ENCODE assay signal across 8 mouse cellular contexts in the genomic region with DNA sequence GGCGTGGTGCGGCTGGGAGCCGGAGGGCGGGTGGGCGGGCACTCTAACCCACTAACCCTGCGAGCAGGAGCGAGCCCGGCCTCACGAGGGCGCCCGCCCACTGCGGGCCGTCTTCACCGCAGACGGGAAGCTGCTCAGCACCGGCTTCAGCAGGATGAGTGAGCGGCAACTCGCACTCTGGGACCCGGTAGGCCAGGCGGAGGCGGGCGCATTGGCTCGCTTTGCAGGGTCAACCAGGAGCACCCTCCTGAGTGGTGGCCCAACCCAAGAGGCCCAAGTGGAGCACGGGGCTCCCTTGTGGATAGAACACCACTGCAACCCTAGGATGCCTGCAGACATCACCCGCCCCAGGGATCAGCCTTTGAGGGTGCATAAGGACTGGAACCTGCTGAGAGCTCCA. TPM values are rescaled to one million over a fixed set of nuclear protein-coding genes. Genes with fewer than 3 reads are reported as not detected.
DNase-seq lines count a peak whose midpoint lies in the region; ATAC-seq and TF ChIP-seq lines count a peak whose summit lies in the region.

No protein-coding gene starts in this region.

- peak overlapping the region; percentile 8; the same call in 1 of the 2 replicates for H3K4me3 ChIP-seq in midbrain, embryonic 10.5 days
- H3K4me3 ChIP-seq in midbrain, embryonic 16.5 days (ENCODE audit: low read depth, low read length), result no peak overlapping the region
- H3K4me3 ChIP-seq in intestine, postnatal 0 days (ENCODE audit: low read depth, low read length), result peak overlapping the region; percentile 17
- no peak overlapping the region for H3K4me3 ChIP-seq in limb, embryonic 15.5 days

- TF ChIP-seq CTCF in brain, embryonic 14.5 days (IDR thresholded peaks at IDR 0.05; ENCODE audit: borderline replicate concordance, extremely low read depth, insufficient read depth, insufficient read length), result peak; percentile 41; the same call in 1 of the 2 replicates
- peak; percentile 76 for TF ChIP-seq CTCF in intestine, postnatal 0 days (IDR thresholded peaks at IDR 0.05; ENCODE audit: low read depth)

- no peaks in the 10 kb centered on the region for H3K9me3 ChIP-seq in midbrain, embryonic 10.5 days (replicated peaks)
- H3K9me3 ChIP-seq in midbrain, embryonic 16.5 days (replicated peaks; ENCODE audit: control insufficient read depth, low read length, poor library complexity, severe bottlenecking), result no peaks in the 10 kb centered on the region
- H3K9me3 ChIP-seq in intestine, postnatal 0 days (ENCODE audit: control insufficient read depth), result no peaks in the 10 kb centered on the region
- no peaks in the 10 kb centered on the region for H3K9me3 ChIP-seq in limb, embryonic 15.5 days

- TF ChIP-seq POLR2A in brain, embryonic 14.5 days (IDR thresholded peaks at IDR 0.05; ENCODE audit: borderline replicate concordance, extremely low read depth, insufficient read depth, insufficient read length, poor library complexity, severe bottlenecking), result no peak

- H3K36me3 ChIP-seq in midbrain, embryonic 10.5 days, result peaks cover 19% of the 10 kb centered on the region
- peaks cover 16% of the 10 kb centered on the region for H3K36me3 ChIP-seq in midbrain, embryonic 16.5 days (ENCODE audit: control insufficient read depth, insufficient read depth, low read length)
- peaks cover 10% of the 10 kb centered on the region; the same call in 1 of the 2 replicates for H3K36me3 ChIP-seq in intestine, postnatal 0 days (ENCODE audit: control insufficient read depth, insufficient read depth)
- H3K36me3 ChIP-seq in limb, embryonic 15.5 days, result peaks cover 10% of the 10 kb centered on the region

- H3K4me1 ChIP-seq in midbrain, embryonic 10.5 days, result peaks cover 29% of the 10 kb centered on the region
- peaks cover 6% of the 10 kb centered on the region for H3K4me1 ChIP-seq in midbrain, embryonic 16.5 days (ENCODE audit: control insufficient read depth, insufficient read depth, low read length)
- H3K4me1 ChIP-seq in intestine, postnatal 0 days (replicated peaks; ENCODE audit: control insufficient read depth, insufficient read depth, low read length), result no peaks in the 10 kb centered on the region; the same call in 1 of the 2 replicates
- peaks cover 23% of the 10 kb centered on the region for H3K4me1 ChIP-seq in limb, embryonic 15.5 days

- H3K9ac ChIP-seq in midbrain, embryonic 16.5 days (ENCODE audit: low read depth, low read length), result no peak overlapping the region
- no peak overlapping the region for H3K9ac ChIP-seq in intestine, postnatal 0 days (ENCODE audit: low read depth, low read length)
- no peak overlapping the region for H3K9ac ChIP-seq in limb, embryonic 15.5 days

- no peak for ATAC-seq in midbrain, embryonic 16.5 days
- ATAC-seq in intestine, postnatal 0 days, result peak; percentile 54
- 0 out of 2 replicates have a peak, but pooled peaks have one; percentile 20 for ATAC-seq in limb, embryonic 15.5 days (ENCODE audit: insufficient number of reproducible peaks, low FRiP score, low TSS enrichment, low read depth)

- WGBS in midbrain, embryonic 10.5 days, result 3% methylated on average over 25 of the region's 25 CpGs
- WGBS in midbrain, embryonic 16.5 days, result 4% methylated on average over 14 of the region's 25 CpGs
- WGBS in intestine, postnatal 0 days, result 4% methylated on average over 25 of the region's 25 CpGs
- 4% methylated on average over 25 of the region's 25 CpGs for WGBS in limb, embryonic 15.5 days

- no peak overlapping the region for H3K4me2 ChIP-seq in midbrain, embryonic 16.5 days (ENCODE audit: low read length)
- H3K4me2 ChIP-seq in intestine, postnatal 0 days (replicated peaks; ENCODE audit: low read depth), result peak overlapping the region; percentile 56
- H3K4me2 ChIP-seq in limb, embryonic 15.5 days, result peak overlapping the region; percentile 24

- H3K27me3 ChIP-seq in midbrain, embryonic 10.5 days (ENCODE audit: low read depth, poor library complexity, severe bottlenecking), result peaks cover 83% of the 10 kb centered on the region
- peaks cover 31% of the 10 kb centered on the region for H3K27me3 ChIP-seq in midbrain, embryonic 16.5 days (ENCODE audit: control insufficient read depth, insufficient read depth, low read depth, low read length)
- peaks cover 46% of the 10 kb centered on the region for H3K27me3 ChIP-seq in intestine, postnatal 0 days (replicated peaks; ENCODE audit: control insufficient read depth, insufficient read depth, low read length)
- peaks cover 74% of the 10 kb centered on the region for H3K27me3 ChIP-seq in limb, embryonic 15.5 days

- peak; percentile 65 for DNase-seq in midbrain, embryonic 10.5 days (ENCODE audit: low spot score)
- peak; percentile 51 for DNase-seq in brain, embryonic 14.5 days (ENCODE audit: low read depth)
- DNase-seq in gastrocnemius, postnatal 25 days, result peak; percentile 73
- peak; percentile 71 to 78 for DNase-seq in natural killer cell, adult 2 months (ENCODE audit: low spot score in 2 of 2)
- peak; percentile 76 to 81 for DNase-seq in thymus, adult 18-20 months

- H3K27ac ChIP-seq in midbrain, embryonic 10.5 days (replicated peaks), result no peak overlapping the region; the same call in 1 of the 2 replicates
- H3K27ac ChIP-seq in midbrain, embryonic 16.5 days (ENCODE audit: low read length), result no peak overlapping the region
- H3K27ac ChIP-seq in intestine, postnatal 0 days (ENCODE audit: low read depth, low read length), result no peak overlapping the region
- H3K27ac ChIP-seq in limb, embryonic 15.5 days, result no peak overlapping the region

RNA-seq across cellular contexts. Expression of a gene that starts 4.9 kb away (rescaled TPM):
- not detected in 2 replicates for polyA plus RNA-seq in midbrain, embryonic 10.5 days (2016; fragmentation: Nextera tagmentation; extraction: Ambion mirVana)
- polyA plus RNA-seq in midbrain, embryonic 16.5 days (2015; fragmentation: Nextera tagmentation; extraction: Ambion mirVana), result 0.19 and 0.39 TPM in 2 replicates
- 1.1 and 1.9 TPM in 2 replicates for polyA plus RNA-seq in brain, embryonic 14.5 days (2012; rRNA removed)
- total RNA-seq in gastrocnemius, postnatal 25 days (2021), result 100 to 1,000 TPM; 146 to 148 TPM
- 0.18 TPM in 2 replicates for polyA plus RNA-seq in intestine, postnatal 0 days (2015; fragmentation: Nextera tagmentation; extraction: Ambion mirVana)
- polyA plus RNA-seq in limb, embryonic 15.5 days (2015; fragmentation: Nextera tagmentation; extraction: Ambion mirVana), result 2.2 and 8.0 TPM in 2 replicates

RNA-seq across cellular contexts. Expression of a gene that starts 22.3 kb away (rescaled TPM):
- polyA plus RNA-seq in midbrain, embryonic 10.5 days (2016; fragmentation: Nextera tagmentation; extraction: Ambion mirVana), result 7.4 and 11.8 TPM in 2 replicates
- polyA plus RNA-seq in midbrain, embryonic 16.5 days (2015; fragmentation: Nextera tagmentation; extraction: Ambion mirVana), result 31.9 and 33.7 TPM in 2 replicates
- polyA plus RNA-seq in brain, embryonic 14.5 days (2012; rRNA removed), result 280 and 349 TPM in 2 replicates
- 1 to 10 TPM; 7.4 to 7.8 TPM for total RNA-seq in gastrocnemius, postnatal 25 days (2021)
- polyA plus RNA-seq in intestine, postnatal 0 days (2015; fragmentation: Nextera tagmentation; extraction: Ambion mirVana), result 2.1 TPM in 2 replicates
- 5.0 and 7.2 TPM in 2 replicates for polyA plus RNA-seq in limb, embryonic 15.5 days (2015; fragmentation: Nextera tagmentation; extraction: Ambion mirVana)

RNA-seq across cellular contexts. Expression of a gene that starts 26.2 kb away (rescaled TPM):
- 10.9 and 11.7 TPM in 2 replicates for polyA plus RNA-seq in midbrain, embryonic 10.5 days (2016; fragmentation: Nextera tagmentation; extraction: Ambion mirVana)
- polyA plus RNA-seq in midbrain, embryonic 16.5 days (2015; fragmentation: Nextera tagmentation; extraction: Ambion mirVana), result 15.9 and 17.3 TPM in 2 replicates
- 71.0 and 104 TPM in 2 replicates for polyA plus RNA-seq in brain, embryonic 14.5 days (2012; rRNA removed)
- 10 to 100 TPM; 24.1 to 24.6 TPM for total RNA-seq in gastrocnemius, postnatal 25 days (2021)
- 21.2 and 21.9 TPM in 2 replicates for polyA plus RNA-seq in intestine, postnatal 0 days (2015; fragmentation: Nextera tagmentation; extraction: Ambion mirVana)
- 9.1 and 10.8 TPM in 2 replicates for polyA plus RNA-seq in limb, embryonic 15.5 days (2015; fragmentation: Nextera tagmentation; extraction: Ambion mirVana)

RNA-seq across cellular contexts. Expression of a gene that starts 47.8 kb away (rescaled TPM):
- 3.9 and 4.2 TPM in 2 replicates for polyA plus RNA-seq in midbrain, embryonic 10.5 days (2016; fragmentation: Nextera tagmentation; extraction: Ambion mirVana)
- 2.4 and 3.1 TPM in 2 replicates for polyA plus RNA-seq in midbrain, embryonic 16.5 days (2015; fragmentation: Nextera tagmentation; extraction: Ambion mirVana)
- polyA plus RNA-seq in brain, embryonic 14.5 days (2012; rRNA removed), result 0.57 and 0.75 TPM in 2 replicates
- total RNA-seq in gastrocnemius, postnatal 25 days (2021), result 1 to 10 TPM in 1 of 2 experiments, under 1 TPM in 1; 0.26 to 2.1 TPM
- polyA plus RNA-seq in intestine, postnatal 0 days (2015; fragmentation: Nextera tagmentation; extraction: Ambion mirVana), result 2.2 and 3.3 TPM in 2 replicates
- polyA plus RNA-seq in limb, embryonic 15.5 days (2015; fragmentation: Nextera tagmentation; extraction: Ambion mirVana), result 2.7 and 3.0 TPM in 2 replicates

RNA-seq across cellular contexts. Expression of a gene that starts 48.6 kb away (rescaled TPM):
- polyA plus RNA-seq in midbrain, embryonic 10.5 days (2016; fragmentation: Nextera tagmentation; extraction: Ambion mirVana), result 31.3 and 36.5 TPM in 2 replicates
- polyA plus RNA-seq in midbrain, embryonic 16.5 days (2015; fragmentation: Nextera tagmentation; extraction: Ambion mirVana), result 10.5 and 12.6 TPM in 2 replicates
- polyA plus RNA-seq in brain, embryonic 14.5 days (2012; rRNA removed), result 11.6 and 16.6 TPM in 2 replicates
- total RNA-seq in gastrocnemius, postnatal 25 days (2021), result 1 to 10 TPM; 3.6 to 3.7 TPM
- 20.2 and 22.9 TPM in 2 replicates for polyA plus RNA-seq in intestine, postnatal 0 days (2015; fragmentation: Nextera tagmentation; extraction: Ambion mirVana)
- polyA plus RNA-seq in limb, embryonic 15.5 days (2015; fragmentation: Nextera tagmentation; extraction: Ambion mirVana), result 62.5 and 69.8 TPM in 2 replicates

Comparison
In these comparisons a context has a peak if more than half of its experiments do, and no peak if none do; other contexts are left out.
1. H3K4me3 ChIP-seq: peak in midbrain, embryonic 10.5 days (single experiment) and intestine, postnatal 0 days (single experiment); none in midbrain, embryonic 16.5 days (single experiment) and limb, embryonic 15.5 days (single experiment).
2. Peak in every context shown above with its lines, with median percentiles within 50 percentile points of each other: DNase-seq.